Mouse (Mus musculus): ENCODE data around the gene Ubfd1.
A peak's percentile ranks its signal among the peaks of the same experiment; 100 is the strongest.

Gene Ubfd1

DNA sequence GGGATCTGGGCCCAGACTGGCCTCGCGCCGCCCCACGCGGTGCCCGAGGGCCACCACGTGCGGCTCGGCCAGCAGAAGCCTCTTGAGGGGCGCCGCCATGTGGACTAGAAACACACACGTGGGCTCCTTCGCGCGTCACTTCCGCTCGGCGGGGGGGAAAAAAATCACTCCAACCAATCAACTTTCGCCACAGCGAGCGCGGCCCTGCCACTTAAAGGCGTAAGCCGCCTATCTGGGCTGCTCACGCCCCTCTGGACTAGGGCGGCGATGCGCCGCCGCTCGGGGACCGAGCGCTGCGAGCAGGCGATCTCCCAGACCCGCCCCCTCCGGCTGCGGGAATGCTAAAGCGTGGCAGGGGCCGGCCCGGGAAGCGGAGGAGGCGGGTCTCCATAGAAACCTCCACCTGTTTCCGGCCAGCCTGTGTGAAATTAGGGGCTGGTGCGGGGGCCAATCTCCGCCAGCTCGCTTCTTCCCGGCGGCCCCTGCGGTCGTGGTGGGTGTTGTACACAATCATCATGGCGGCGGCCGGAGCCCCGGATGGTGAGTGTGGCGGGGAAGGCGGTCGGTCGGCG is at the start of gene Ubfd1, which contains the start of gene Ears2:
Gene Ubfd1 (plus strand): TSS at position 231 of the 572 bp plus-strand sequence.
Gene Ears2 (minus strand): TSS at position 319 of the 572 bp plus-strand sequence.
- peak; percentile 95 for DNase-seq (ENCODE audit: low read depth, low spot score)
- Histone ChIP-seq H3K27me3 (ENCODE audit: control insufficient read depth, insufficient read depth, low read length, poor library complexity, severe bottlenecking) (no peaks in the 10 kb centered on the region), H3K36me3 (ENCODE audit: control insufficient read depth, insufficient read depth, low read length, poor library complexity, severe bottlenecking) (peaks cover 4% of the 10 kb centered on the region; the same call in 1 of the 2 replicates)

DNA sequence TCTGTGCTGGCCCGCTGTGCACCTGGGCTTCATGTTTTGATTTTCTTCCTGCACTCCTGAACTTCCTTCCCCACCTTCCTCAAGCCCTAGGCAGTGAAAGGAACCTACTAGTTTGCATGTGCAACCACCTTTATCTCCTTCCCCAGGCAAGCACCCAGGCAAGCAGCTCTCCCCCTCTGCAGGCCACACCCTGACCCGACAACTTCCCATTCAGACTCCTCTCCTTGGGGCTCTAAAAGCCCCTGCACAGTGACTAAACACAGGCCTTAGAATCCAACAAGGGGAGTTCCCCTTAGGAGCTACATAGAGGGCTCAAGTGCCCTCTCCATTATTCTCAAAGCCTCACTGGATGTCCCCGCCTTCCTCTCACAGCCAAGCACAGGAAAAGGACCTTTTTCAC is 48.7 kb upstream of the Ubfd1 start:
- Histone ChIP-seq H3K36me3 (ENCODE audit: control insufficient read depth, insufficient read depth, low read length, poor library complexity, severe bottlenecking) (no peaks in the 10 kb centered on the region; the same call in 1 of the 2 replicates), H3K27me3 (ENCODE audit: control insufficient read depth, insufficient read depth, low read length, poor library complexity, severe bottlenecking) (no peaks in the 10 kb centered on the region)
- peak; percentile 83 for DNase-seq (ENCODE audit: low read depth, low spot score)

DNA sequence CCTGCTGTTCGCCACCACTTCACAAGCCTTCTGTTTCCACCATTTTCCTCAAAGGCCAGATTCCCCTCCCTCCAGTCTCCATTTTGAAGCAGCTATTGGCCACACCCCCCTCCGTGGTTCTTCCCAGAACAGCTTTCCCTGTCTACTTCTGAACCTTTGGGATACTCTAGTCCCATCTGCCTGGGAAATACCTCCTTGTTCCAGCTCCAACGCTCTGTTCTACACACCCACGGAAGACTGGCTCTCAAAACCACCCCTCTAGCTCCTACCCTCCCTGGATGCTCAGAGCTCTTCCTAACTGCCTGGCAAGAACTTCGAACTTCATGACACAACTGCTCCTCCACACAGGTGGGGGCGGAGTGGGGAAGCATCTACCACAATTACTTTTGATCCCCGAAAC is 48.0 kb upstream of the Ubfd1 start:
- DNase-seq (ENCODE audit: low read depth, low spot score): no peak
- Histone ChIP-seq H3K36me3 (ENCODE audit: control insufficient read depth, insufficient read depth, low read length, poor library complexity, severe bottlenecking) (no peaks in the 10 kb centered on the region; the same call in 1 of the 2 replicates), H3K27me3 (ENCODE audit: control insufficient read depth, insufficient read depth, low read length, poor library complexity, severe bottlenecking) (no peaks in the 10 kb centered on the region)

DNA sequence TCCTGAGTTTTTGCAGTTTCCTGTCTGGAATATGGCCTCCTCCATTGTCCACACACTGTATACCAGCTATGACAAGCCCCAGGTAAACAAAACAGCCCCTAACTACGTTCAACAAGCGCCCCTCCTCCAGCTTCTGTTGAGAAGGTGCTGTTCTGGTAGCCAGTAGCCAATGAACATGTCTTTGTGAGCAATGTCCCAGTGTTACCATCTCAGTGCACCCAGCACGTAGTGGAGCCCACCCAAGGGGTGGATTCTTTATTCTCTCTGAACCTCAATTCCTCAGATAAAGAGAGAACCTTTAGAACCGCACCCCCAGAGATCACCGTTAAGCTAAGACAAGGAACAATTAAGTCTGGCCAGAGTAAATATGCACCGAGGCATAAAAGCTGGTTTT is 46.7 kb upstream of the Ubfd1 start:
- Histone ChIP-seq H3K36me3 (ENCODE audit: control insufficient read depth, insufficient read depth, low read length, poor library complexity, severe bottlenecking) (no peaks in the 10 kb centered on the region; the same call in 1 of the 2 replicates), H3K27me3 (ENCODE audit: control insufficient read depth, insufficient read depth, low read length, poor library complexity, severe bottlenecking) (no peaks in the 10 kb centered on the region)
- no peak for DNase-seq (ENCODE audit: low read depth, low spot score)

- peak; percentile 93 for DNase-seq (ENCODE audit: low read depth, low spot score)
- no peaks in the 10 kb centered on the region for H3K27me3 ChIP-seq (ENCODE audit: control insufficient read depth, insufficient read depth, low read length, poor library complexity, severe bottlenecking)
Measured at GRCm38 (mm10) chr7:122020667-122021354, 46.2 kb upstream of the Ubfd1 start, which contains the start of gene Gga2. TSS of gene Gga2 (minus strand) at chr7:122021222.

GRCm38 (mm10) chr7:122022131-122022530 is 44.8 kb upstream of the Ubfd1 start:
- H3K27me3 ChIP-seq (ENCODE audit: control insufficient read depth, insufficient read depth, low read length, poor library complexity, severe bottlenecking): no peaks in the 10 kb centered on the region
- DNase-seq (ENCODE audit: low read depth, low spot score): no peak
- no peaks in the 10 kb centered on the region; the same call in 1 of the 2 replicates for H3K36me3 ChIP-seq (ENCODE audit: control insufficient read depth, insufficient read depth, low read length, poor library complexity, severe bottlenecking)

More at GRCm38 (mm10) chr7:122020667-122021354, 46.2 kb upstream of the Ubfd1 start, which contains the start of gene Gga2:
- no peaks in the 10 kb centered on the region; the same call in 1 of the 2 replicates for H3K36me3 ChIP-seq (ENCODE audit: control insufficient read depth, insufficient read depth, low read length, poor library complexity, severe bottlenecking)

DNA sequence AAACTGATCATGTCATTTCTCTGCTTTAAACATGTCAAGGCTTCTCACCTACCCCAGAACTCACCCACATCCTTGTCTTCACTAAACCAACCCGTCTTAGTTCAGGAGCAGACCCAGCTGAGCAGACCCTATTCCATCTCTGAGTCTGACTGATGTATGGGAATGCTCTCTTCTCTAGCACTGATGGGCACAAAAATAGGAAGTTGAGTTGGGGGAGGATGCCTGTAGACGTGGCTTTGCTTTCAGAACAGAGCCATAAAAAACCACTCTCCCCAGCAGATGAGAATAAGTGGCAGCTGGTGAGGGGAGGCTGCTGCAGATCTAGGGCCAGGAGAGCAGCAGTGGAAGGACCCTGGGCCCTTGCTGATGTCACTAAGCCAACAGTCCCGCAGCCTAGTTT is 33.6 kb upstream of the Ubfd1 start:
- DNase-seq (ENCODE audit: low read depth, low spot score): no peak
- no peaks in the 10 kb centered on the region for H3K27me3 ChIP-seq (ENCODE audit: control insufficient read depth, insufficient read depth, low read length, poor library complexity, severe bottlenecking)
- peaks cover 2% of the 10 kb centered on the region; the same call in 1 of the 2 replicates for H3K36me3 ChIP-seq (ENCODE audit: control insufficient read depth, insufficient read depth, low read length, poor library complexity, severe bottlenecking)

DNA sequence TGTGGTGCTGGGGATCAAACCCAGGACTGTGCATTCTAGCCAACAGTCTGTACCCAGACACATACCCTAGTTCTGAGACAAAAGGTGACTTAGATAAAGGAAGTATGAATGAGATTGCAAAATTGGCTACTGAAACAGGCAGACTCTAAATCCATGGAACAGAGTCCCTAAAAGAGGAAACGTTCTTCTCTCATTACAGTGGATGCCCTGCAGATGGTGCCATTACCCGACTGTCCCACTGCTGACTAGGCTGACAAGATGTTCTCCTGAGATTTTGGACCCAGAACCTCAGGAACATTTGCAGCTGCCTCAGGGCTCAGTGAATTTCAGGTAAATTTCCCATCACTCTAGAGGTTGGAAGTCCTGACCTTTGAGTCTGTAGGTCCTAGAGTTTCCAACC is 32.6 kb upstream of the Ubfd1 start:
- Histone ChIP-seq H3K36me3 (ENCODE audit: control insufficient read depth, insufficient read depth, low read length, poor library complexity, severe bottlenecking) (peaks cover 2% of the 10 kb centered on the region), H3K27me3 (ENCODE audit: control insufficient read depth, insufficient read depth, low read length, poor library complexity, severe bottlenecking) (no peaks in the 10 kb centered on the region)
- DNase-seq (ENCODE audit: low read depth, low spot score): peak; percentile 19

DNA sequence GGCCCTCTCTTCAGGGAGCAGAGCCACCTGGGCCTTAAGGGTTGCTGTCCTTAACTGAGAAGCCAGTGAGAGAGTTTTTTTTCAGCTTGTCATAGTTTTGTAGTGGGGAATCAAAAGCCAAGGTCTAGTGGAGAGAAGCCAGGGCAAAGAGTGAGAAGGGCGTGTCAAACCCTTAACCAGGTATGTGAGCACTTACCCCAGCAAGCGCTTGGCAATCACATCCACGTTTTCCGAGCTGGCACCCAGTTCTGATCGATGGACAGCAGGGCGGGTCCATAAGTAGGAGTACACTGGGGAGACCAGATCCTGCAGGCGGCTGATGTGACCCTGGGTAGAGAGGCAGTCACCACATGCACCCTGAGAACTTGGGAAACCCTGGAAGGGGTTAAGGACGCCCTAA is 22.9 kb upstream of the Ubfd1 start:
- Histone ChIP-seq H3K36me3 (ENCODE audit: control insufficient read depth, insufficient read depth, low read length, poor library complexity, severe bottlenecking) (peaks cover 5% of the 10 kb centered on the region), H3K27me3 (ENCODE audit: control insufficient read depth, insufficient read depth, low read length, poor library complexity, severe bottlenecking) (no peaks in the 10 kb centered on the region)
- no peak for DNase-seq (ENCODE audit: low read depth, low spot score)

GRCm38 (mm10) chr7:122045181-122045634 is 21.8 kb upstream of the Ubfd1 start:
- Histone ChIP-seq H3K36me3 (ENCODE audit: control insufficient read depth, insufficient read depth, low read length, poor library complexity, severe bottlenecking) (peaks cover 6% of the 10 kb centered on the region; the same call in 1 of the 2 replicates), H3K27me3 (ENCODE audit: control insufficient read depth, insufficient read depth, low read length, poor library complexity, severe bottlenecking) (no peaks in the 10 kb centered on the region)
- DNase-seq (ENCODE audit: low read depth, low spot score): no peak

DNA sequence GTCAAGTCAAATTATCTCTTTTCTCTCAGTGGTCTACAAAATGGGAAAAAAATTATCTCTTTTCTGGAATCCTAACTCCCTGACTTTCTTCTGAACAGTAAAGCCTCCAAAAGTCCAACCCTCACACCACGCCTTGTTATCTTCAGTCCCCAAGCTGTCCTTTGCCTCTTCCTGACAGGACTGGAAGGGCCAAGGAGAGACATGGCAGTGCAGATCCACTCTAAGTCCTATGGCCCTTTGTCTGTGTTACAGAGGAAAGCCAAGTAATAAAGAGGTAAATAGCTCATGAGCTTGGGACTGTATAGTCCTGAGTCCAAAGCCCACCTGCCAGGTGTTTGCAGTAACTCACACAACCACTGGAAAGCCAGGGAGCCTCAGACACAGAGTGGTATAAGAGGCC is 21.3 kb upstream of the Ubfd1 start:
- Histone ChIP-seq H3K36me3 (ENCODE audit: control insufficient read depth, insufficient read depth, low read length, poor library complexity, severe bottlenecking) (peaks cover 4% of the 10 kb centered on the region; the same call in 1 of the 2 replicates), H3K27me3 (ENCODE audit: control insufficient read depth, insufficient read depth, low read length, poor library complexity, severe bottlenecking) (no peaks in the 10 kb centered on the region)
- no peak for DNase-seq (ENCODE audit: low read depth, low spot score)

DNA sequence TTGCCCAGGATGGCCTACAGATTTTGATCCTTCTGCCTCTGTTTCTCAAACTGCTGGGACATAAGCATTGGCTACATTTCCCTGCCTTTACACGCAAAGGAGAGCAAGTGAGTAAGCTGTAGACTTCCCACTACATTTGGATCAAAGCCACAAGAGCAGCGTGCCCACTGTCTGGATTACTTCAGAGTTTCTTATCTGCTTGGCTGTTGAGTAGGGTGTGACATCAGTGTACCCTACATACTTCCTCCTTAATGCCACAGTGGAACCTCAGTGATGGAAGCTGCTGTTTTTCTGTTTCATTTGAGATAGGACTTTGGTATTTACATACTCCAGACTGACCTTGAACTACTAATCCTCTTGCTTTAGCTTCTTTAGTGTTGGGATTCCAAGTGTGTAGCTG is 20.2 kb upstream of the Ubfd1 start:
- Histone ChIP-seq H3K27me3 (ENCODE audit: control insufficient read depth, insufficient read depth, low read length, poor library complexity, severe bottlenecking) (no peaks in the 10 kb centered on the region), H3K36me3 (ENCODE audit: control insufficient read depth, insufficient read depth, low read length, poor library complexity, severe bottlenecking) (peaks cover 4% of the 10 kb centered on the region; the same call in 1 of the 2 replicates)
- no peak for DNase-seq (ENCODE audit: low read depth, low spot score)

DNA sequence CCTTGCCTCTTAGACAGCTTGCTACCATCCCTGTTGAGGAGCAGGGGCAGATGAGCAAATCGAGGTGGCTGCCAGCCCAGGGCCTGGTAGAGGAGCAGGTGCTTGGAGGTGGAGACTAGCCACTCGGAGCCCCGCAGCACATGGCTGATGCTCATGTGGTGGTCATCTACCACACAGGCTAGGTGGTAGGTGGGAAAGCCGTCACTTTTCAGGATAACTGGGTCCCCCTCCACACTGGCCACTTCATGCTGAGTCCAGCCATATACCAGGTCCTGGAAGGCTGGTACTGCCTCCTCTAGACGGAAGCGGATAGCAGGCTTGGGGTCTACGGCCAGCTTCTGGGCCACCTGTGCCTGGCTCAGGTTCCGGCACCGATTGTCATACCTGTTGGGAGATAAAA is 18.8 kb upstream of the Ubfd1 start:
- Histone ChIP-seq H3K36me3 (ENCODE audit: control insufficient read depth, insufficient read depth, low read length, poor library complexity, severe bottlenecking) (peaks cover 4% of the 10 kb centered on the region; the same call in 1 of the 2 replicates), H3K27me3 (ENCODE audit: control insufficient read depth, insufficient read depth, low read length, poor library complexity, severe bottlenecking) (no peaks in the 10 kb centered on the region)
- no peak for DNase-seq (ENCODE audit: low read depth, low spot score)

DNA sequence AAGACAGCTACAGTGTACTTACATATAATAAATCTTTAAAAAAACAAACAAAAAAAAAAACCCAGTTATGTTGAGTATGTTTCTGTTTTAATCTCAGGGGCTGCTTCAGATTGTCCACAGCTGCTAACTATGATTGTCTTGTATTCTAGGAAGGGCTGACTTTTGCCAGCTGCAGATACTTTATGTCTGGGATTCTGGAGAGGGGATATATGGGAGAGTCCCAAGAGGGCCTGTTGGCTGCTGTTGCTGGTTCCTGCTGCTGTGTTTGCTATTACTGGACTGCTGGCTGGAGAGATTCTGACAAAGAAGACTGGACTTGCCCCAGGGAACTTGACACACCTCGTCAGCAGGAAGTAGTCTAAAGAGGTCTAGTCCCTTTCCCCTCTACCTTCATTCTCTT is 16.1 kb upstream of the Ubfd1 start:
- no peaks in the 10 kb centered on the region for H3K27me3 ChIP-seq (ENCODE audit: control insufficient read depth, insufficient read depth, low read length, poor library complexity, severe bottlenecking)
- H3K36me3 ChIP-seq (ENCODE audit: control insufficient read depth, insufficient read depth, low read length, poor library complexity, severe bottlenecking): peaks cover 4% of the 10 kb centered on the region; the same call in 1 of the 2 replicates
- DNase-seq (ENCODE audit: low read depth, low spot score): no peak

DNA sequence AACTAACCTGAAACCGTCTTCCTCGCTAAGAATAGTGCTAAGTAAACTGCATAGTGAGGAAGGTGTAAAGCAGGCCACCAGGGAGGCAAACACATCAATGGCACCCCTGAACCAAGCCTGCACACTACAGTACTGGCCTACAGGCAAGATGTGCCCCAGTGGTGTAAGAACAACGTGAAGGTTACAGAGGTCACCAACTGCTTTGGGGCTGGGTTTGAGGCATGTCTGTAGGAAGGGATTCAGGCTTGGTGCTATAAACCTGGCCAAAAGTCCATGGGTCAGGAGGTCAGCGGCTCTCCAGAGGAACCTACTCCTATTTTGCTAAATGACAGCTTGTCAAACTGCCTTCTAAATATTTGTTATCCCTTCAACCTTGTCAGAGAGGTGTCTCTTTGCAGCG is 10.3 kb upstream of the Ubfd1 start:
- no peak for DNase-seq (ENCODE audit: low read depth, low spot score)
- Histone ChIP-seq H3K36me3 (ENCODE audit: control insufficient read depth, insufficient read depth, low read length, poor library complexity, severe bottlenecking) (peaks cover 4% of the 10 kb centered on the region; the same call in 1 of the 2 replicates), H3K27me3 (ENCODE audit: control insufficient read depth, insufficient read depth, low read length, poor library complexity, severe bottlenecking) (no peaks in the 10 kb centered on the region)

Measured in splenic B cell, adult 2 months (primary cell).